In the genomic region with DNA sequence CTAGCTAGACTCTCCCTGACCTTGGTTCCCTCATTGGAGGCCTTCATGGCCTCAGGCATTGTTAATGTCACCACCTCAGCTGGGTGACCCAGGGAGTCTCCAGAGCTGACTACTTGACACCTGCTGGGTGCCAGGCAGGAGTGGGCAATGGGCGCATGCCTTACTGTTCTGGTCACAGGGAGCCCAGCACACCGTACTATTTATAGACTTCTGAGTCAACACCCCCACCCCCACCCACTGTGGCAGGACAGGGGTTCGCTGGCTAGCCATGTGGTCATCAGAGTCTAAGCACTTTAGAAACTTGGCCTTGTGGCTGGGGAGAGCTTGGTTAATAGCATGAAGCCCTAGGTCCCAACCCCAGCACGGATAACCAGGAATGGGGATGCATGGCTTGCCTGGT, we compare ENCODE assay signal across 13 mouse cellular contexts. TPM values are rescaled to one million over a fixed set of nuclear protein-coding genes. Genes with fewer than 3 reads are reported as not detected.
A peak's percentile ranks its signal among the peaks of the same experiment; 100 is the strongest.
DNase-seq lines count a peak whose midpoint lies in the region; ATAC-seq lines count a peak whose summit lies in the region.
"Had no signal": no experiment of that assay in that cellular context is flagged by ENCODE, and none has a peak within 500 bp of the region (broad histone marks: within the 10 kb centered on the region; RNA-seq: fewer than 3 reads in every experiment).

No protein-coding gene starts in this region.

- H3K4me2 ChIP-seq in kidney, embryonic 15.5 days: no peak overlapping the region
- H3K4me2 ChIP-seq in liver, embryonic 16.5 days (ENCODE audit: low read depth, low read length): no peak overlapping the region
- H3K4me2 ChIP-seq in intestine, embryonic 15.5 days (replicated peaks): no peak overlapping the region
- H3K4me2 ChIP-seq: hindbrain, embryonic 15.5 days had no signal

- DNase-seq in kidney, adult 11 months: peak; percentile 54
- peak; percentile 84 for DNase-seq in Muller cell, postnatal 12 days (ENCODE audit: inconsistent ontology term)
- DNase-seq in gastrocnemius, postnatal 25 days: peak; percentile 80
- DNase-seq in spleen, postnatal 4 days (ENCODE audit: low spot score in 2 of 2): no peak
- no peak for DNase-seq in thymus, postnatal 0 days (ENCODE audit: low spot score)
- DNase-seq: cerebellum, adult 9-10 months; kidney, postnatal 36 days; lung, adult 18-20 months had no signal

- peaks cover 13% of the 10 kb centered on the region for H3K4me1 ChIP-seq in kidney, embryonic 15.5 days
- H3K4me1 ChIP-seq in liver, embryonic 16.5 days (ENCODE audit: control insufficient read depth, low read depth, low read length): peaks cover 5% of the 10 kb centered on the region
- no peaks in the 10 kb centered on the region; the same call in 1 of the 2 replicates for H3K4me1 ChIP-seq in intestine, embryonic 15.5 days (replicated peaks)

- no peaks in the 10 kb centered on the region for H3K9me3 ChIP-seq in kidney, embryonic 15.5 days (replicated peaks)
- no peaks in the 10 kb centered on the region for H3K9me3 ChIP-seq in liver, embryonic 16.5 days (replicated peaks; ENCODE audit: control insufficient read depth, low read length)
- H3K9me3 ChIP-seq in intestine, embryonic 15.5 days: no peaks in the 10 kb centered on the region
- H3K9me3 ChIP-seq: hindbrain, embryonic 15.5 days had no signal

- H3K27me3 ChIP-seq in kidney, embryonic 15.5 days: no peaks in the 10 kb centered on the region
- H3K27me3 ChIP-seq in liver, embryonic 16.5 days (ENCODE audit: control insufficient read depth, insufficient read depth, low read depth, low read length): no peaks in the 10 kb centered on the region
- no peaks in the 10 kb centered on the region for H3K27me3 ChIP-seq in intestine, embryonic 15.5 days (replicated peaks)
- H3K27me3 ChIP-seq: hindbrain, embryonic 15.5 days had no signal

- ATAC-seq in kidney, embryonic 15.5 days (replicated peaks; ENCODE audit: low FRiP score): no peak
- peak; percentile 47 for ATAC-seq in liver, embryonic 16.5 days (ENCODE audit: low read depth)
- no peak for ATAC-seq in intestine, embryonic 15.5 days

- WGBS in kidney, embryonic 15.5 days: 67% methylated on average over 4 of the region's 4 CpGs
- 56% methylated on average over 4 of the region's 4 CpGs for WGBS in liver, embryonic 16.5 days (ENCODE audit: insufficient replicate concordance)
- 74% methylated on average over 4 of the region's 4 CpGs for WGBS in intestine, embryonic 15.5 days

- H3K27ac ChIP-seq in kidney, embryonic 15.5 days: no peak overlapping the region
- no peak overlapping the region for H3K27ac ChIP-seq in liver, embryonic 16.5 days (ENCODE audit: low read length)
- no peak overlapping the region for H3K27ac ChIP-seq in intestine, embryonic 15.5 days
- H3K27ac ChIP-seq: hindbrain, embryonic 15.5 days; left cerebral cortex, adult 2 months had no signal

- no peak overlapping the region for H3K4me3 ChIP-seq in kidney, embryonic 15.5 days (replicated peaks)
- no peak overlapping the region for H3K4me3 ChIP-seq in liver, embryonic 16.5 days (ENCODE audit: low read depth, low read length)
- H3K4me3 ChIP-seq in intestine, embryonic 15.5 days (replicated peaks): no peak overlapping the region
- H3K4me3 ChIP-seq: hindbrain, embryonic 15.5 days; left cerebral cortex, adult 2 months had no signal

- H3K36me3 ChIP-seq in kidney, embryonic 15.5 days: peaks cover 43% of the 10 kb centered on the region
- peaks cover 7% of the 10 kb centered on the region for H3K36me3 ChIP-seq in liver, embryonic 16.5 days (ENCODE audit: control insufficient read depth, insufficient read depth)
- peaks cover 21% of the 10 kb centered on the region for H3K36me3 ChIP-seq in intestine, embryonic 15.5 days

- no peak overlapping the region for H3K9ac ChIP-seq in kidney, embryonic 15.5 days
- H3K9ac ChIP-seq in liver, embryonic 16.5 days (ENCODE audit: low read depth, low read length): no peak overlapping the region
- H3K9ac ChIP-seq in intestine, embryonic 15.5 days: no peak overlapping the region
- H3K9ac ChIP-seq: hindbrain, embryonic 15.5 days had no signal

RNA-seq across cellular contexts. Expression of a gene that starts 12.9 kb away (rescaled TPM):
- polyA plus RNA-seq in kidney, embryonic 15.5 days (2015; fragmentation: Nextera tagmentation; extraction: Ambion mirVana): 33.7 and 36.2 TPM in 2 replicates
- 1 to 10 TPM; 6.9 to 9.1 TPM for total RNA-seq in gastrocnemius, postnatal 25 days (2021)
- 9.7 and 10.5 TPM in 2 replicates for polyA plus RNA-seq in liver, embryonic 16.5 days (2015; fragmentation: Nextera tagmentation; extraction: Ambion mirVana)
- polyA plus RNA-seq in thymus, postnatal 0 days (2015; fragmentation: Nextera tagmentation; extraction: Ambion mirVana): 9.9 and 10.0 TPM in 2 replicates
- polyA plus RNA-seq in intestine, embryonic 15.5 days (2015; fragmentation: Nextera tagmentation; extraction: Ambion mirVana): 29.2 and 29.5 TPM in 2 replicates

RNA-seq across cellular contexts. Expression of a gene that starts 13.2 kb away (rescaled TPM):
- 71.5 and 79.5 TPM in 2 replicates for polyA plus RNA-seq in kidney, embryonic 15.5 days (2015; fragmentation: Nextera tagmentation; extraction: Ambion mirVana)
- 10 to 100 TPM; 30.8 to 31.6 TPM for total RNA-seq in gastrocnemius, postnatal 25 days (2021)
- 23.4 and 23.8 TPM in 2 replicates for polyA plus RNA-seq in liver, embryonic 16.5 days (2015; fragmentation: Nextera tagmentation; extraction: Ambion mirVana)
- 84.4 and 86.3 TPM in 2 replicates for polyA plus RNA-seq in thymus, postnatal 0 days (2015; fragmentation: Nextera tagmentation; extraction: Ambion mirVana)
- 49.5 and 50.5 TPM in 2 replicates for polyA plus RNA-seq in intestine, embryonic 15.5 days (2015; fragmentation: Nextera tagmentation; extraction: Ambion mirVana)

RNA-seq across cellular contexts. Expression of a gene that starts 16.6 kb away (rescaled TPM):
- polyA plus RNA-seq in kidney, embryonic 15.5 days (2015; fragmentation: Nextera tagmentation; extraction: Ambion mirVana): 322 and 362 TPM in 2 replicates
- 10 to 100 TPM; 24.0 to 32.8 TPM for total RNA-seq in gastrocnemius, postnatal 25 days (2021)
- 20.1 and 22.7 TPM in 2 replicates for polyA plus RNA-seq in liver, embryonic 16.5 days (2015; fragmentation: Nextera tagmentation; extraction: Ambion mirVana)
- 41.4 and 41.8 TPM in 2 replicates for polyA plus RNA-seq in thymus, postnatal 0 days (2015; fragmentation: Nextera tagmentation; extraction: Ambion mirVana)
- 265 and 267 TPM in 2 replicates for polyA plus RNA-seq in intestine, embryonic 15.5 days (2015; fragmentation: Nextera tagmentation; extraction: Ambion mirVana)

RNA-seq across cellular contexts. Expression of a gene that starts 22.7 kb away (rescaled TPM):
- 10.3 and 11.3 TPM in 2 replicates for polyA plus RNA-seq in kidney, embryonic 15.5 days (2015; fragmentation: Nextera tagmentation; extraction: Ambion mirVana)
- 10 to 100 TPM; 14.1 to 16.1 TPM for total RNA-seq in gastrocnemius, postnatal 25 days (2021)
- 1.9 and 2.0 TPM in 2 replicates for polyA plus RNA-seq in liver, embryonic 16.5 days (2015; fragmentation: Nextera tagmentation; extraction: Ambion mirVana)
- 7.6 and 9.0 TPM in 2 replicates for polyA plus RNA-seq in thymus, postnatal 0 days (2015; fragmentation: Nextera tagmentation; extraction: Ambion mirVana)
- 7.1 and 8.7 TPM in 2 replicates for polyA plus RNA-seq in intestine, embryonic 15.5 days (2015; fragmentation: Nextera tagmentation; extraction: Ambion mirVana)

RNA-seq across cellular contexts. Expression of a gene that starts 28.2 kb away (rescaled TPM):
- polyA plus RNA-seq in kidney, embryonic 15.5 days (2015; fragmentation: Nextera tagmentation; extraction: Ambion mirVana): 78.0 and 93.5 TPM in 2 replicates
- total RNA-seq in gastrocnemius, postnatal 25 days (2021): 10 to 100 TPM; 40.3 to 54.5 TPM
- polyA plus RNA-seq in liver, embryonic 16.5 days (2015; fragmentation: Nextera tagmentation; extraction: Ambion mirVana): 50.6 and 56.1 TPM in 2 replicates
- polyA plus RNA-seq in thymus, postnatal 0 days (2015; fragmentation: Nextera tagmentation; extraction: Ambion mirVana): 42.6 and 47.6 TPM in 2 replicates
- 153 and 168 TPM in 2 replicates for polyA plus RNA-seq in intestine, embryonic 15.5 days (2015; fragmentation: Nextera tagmentation; extraction: Ambion mirVana)

Comparison
In these comparisons a context has a peak if more than half of its experiments do, and no peak if none do; other contexts are left out.
1. DNase-seq: peak in kidney, adult 11 months (single experiment), Muller cell, postnatal 12 days (single experiment) and gastrocnemius, postnatal 25 days (single experiment); none in spleen, postnatal 4 days (0 of 2) and thymus, postnatal 0 days (single experiment).